Mouse (Mus musculus) olfactory bulb, adult 2 months (tissue): Measurements from ENCODE around the gene Hs6st1. TPM values are rescaled to one million over a fixed set of nuclear protein-coding genes. Genes with fewer than 3 reads are reported as not detected.
"Not testable (repeated sequence)": the region's sequence is repeated elsewhere in the genome, so short reads cannot be mapped to it uniquely, and the experiment has no call there.

Experiments used
- H3K27ac ChIP-seq: fragments of 200-500 bp; 2 replicates; pipeline ENCODE4 v1.5.1; 2012; ENCODE audit warnings: low read depth, low read length; ENCODE audit not compliant: insufficient read depth
- H3K4me1 ChIP-seq: fragments of 200-500 bp; 2 replicates; pipeline ENCODE4 v1.6.1; 2012; ENCODE audit warnings: low read length; ENCODE audit not compliant: control insufficient read depth, insufficient read depth
- H3K4me3 ChIP-seq: fragments of 200-500 bp; 2 replicates; pipeline ENCODE4 v1.5.1; 2012; ENCODE audit warnings: mild to moderate bottlenecking, low read depth, low read length, moderate library complexity; ENCODE audit not compliant: insufficient read depth
- CTCF ChIP-seq: fragments of 200-500 bp; IDR thresholded peaks from 2 replicates; pipeline ENCODE4 v1.5.1; 2012; ENCODE audit warnings: low read depth, mild to moderate bottlenecking, low read length, moderate library complexity; ENCODE audit not compliant: insufficient read depth
- POLR2A ChIP-seq: fragments of 200-500 bp; IDR thresholded peaks from 2 replicates; pipeline ENCODE4 v1.6.1; 2012; ENCODE audit warnings: mild to moderate bottlenecking, low read depth, low read length, moderate library complexity; ENCODE audit not compliant: insufficient read depth
- WGBS: fragments of 180-500 bp; shearing (Covaris S2); methylation state at CpG from one replicate; pipeline ENCODE4 v1.1.7; 2018; 5-methylcytosine and 5-hydroxymethylcytosine counted together
- polyA plus RNA-seq: library from polyadenylated mRNA; stranded (reverse); fragments of >200 nt; gene quantifications from 2 replicates; pipeline ENCODE4 v1.2.4, GENCODE M21; 2012; ENCODE audit warnings: low replicate concordance; ENCODE audit not compliant: missing spikeins, insufficient read depth, insufficient read length

The Hs6st1 gene
- polyA plus RNA-seq = not detected in 2 replicates

DNA sequence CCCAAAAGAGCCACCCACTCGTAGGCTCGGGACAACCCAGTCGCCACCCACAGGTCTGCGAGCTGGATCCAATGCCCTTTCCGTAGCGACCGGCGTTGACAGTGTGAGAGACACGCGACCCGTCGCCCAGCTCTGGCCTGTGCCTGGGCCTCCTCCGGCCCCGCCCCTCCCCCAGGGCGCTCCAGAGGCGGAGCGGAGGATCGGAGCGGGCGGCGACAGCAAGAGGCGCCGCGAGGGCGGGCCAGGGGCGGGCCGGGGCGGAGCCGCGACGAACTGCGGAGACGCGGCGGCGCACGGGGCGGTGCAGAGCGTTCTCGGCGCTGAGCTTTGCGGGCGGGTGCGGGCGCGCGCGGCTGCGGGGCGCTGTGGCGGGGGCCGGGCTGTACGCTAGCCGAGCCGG, at the start of gene Hs6st1:
TSS of gene Hs6st1 (plus strand) at position 325 of the 400 bp plus-strand sequence.
- Histone ChIP-seq H3K4me3 (peak within 1 kb of the TSS; percentile 80), H3K4me1 (peaks cover 44% of the 10 kb centered on the region), H3K27ac (peak within 1 kb of the TSS; percentile 84)
- WGBS = 2% methylated on average over 55 of the region's 55 CpGs
- peak; percentile 86 for TF ChIP-seq POLR2A
- no peak for TF ChIP-seq CTCF

DNA sequence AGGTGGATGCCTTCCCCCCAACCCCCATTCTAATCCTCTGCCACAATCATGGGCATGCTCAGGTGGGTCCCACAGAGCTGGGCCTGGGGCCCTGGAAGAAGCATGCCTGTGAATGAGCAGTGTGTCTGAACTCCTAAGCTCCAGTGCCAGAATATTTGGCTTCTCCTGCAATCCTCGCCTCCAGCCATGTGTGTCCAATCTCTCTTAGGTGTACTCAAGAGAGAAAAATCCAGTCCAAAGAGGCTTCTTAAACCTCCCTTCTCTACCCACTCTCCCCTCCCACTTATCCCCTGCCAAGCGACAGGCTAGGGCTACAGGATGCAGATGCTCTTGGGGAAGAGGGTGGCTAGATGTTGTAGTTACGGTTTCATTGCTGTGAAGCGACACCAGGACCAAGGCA, 49.6 kb upstream of the Hs6st1 start:
- Histone ChIP-seq H3K4me1 (no peaks in the 10 kb centered on the region), H3K27ac (no peak overlapping the region), H3K4me3 (no peak overlapping the region)
- TF ChIP-seq CTCF (no peak), POLR2A (no peak)
- 92% methylated on average over 4 of the region's 4 CpGs for WGBS

GRCm38 (mm10) chr1:36019161-36019560, 49.0 kb upstream of the Hs6st1 start:
- no peak overlapping the region for H3K4me3 ChIP-seq
- TF ChIP-seq CTCF (no peak), POLR2A (no peak)
- WGBS = 97% methylated on average over 2 of the region's 2 CpGs
- no peak overlapping the region for H3K27ac ChIP-seq
- no peaks in the 10 kb centered on the region for H3K4me1 ChIP-seq

GRCm38 (mm10) chr1:36020315-36020714, 47.9 kb upstream of the Hs6st1 start:
- TF ChIP-seq CTCF = no peak
- no peak for TF ChIP-seq POLR2A
- Histone ChIP-seq H3K4me1 (no peaks in the 10 kb centered on the region), H3K4me3 (no peak overlapping the region), H3K27ac (no peak overlapping the region)
- WGBS = over 99% methylated on average over 4 of the region's 4 CpGs

GRCm38 (mm10) chr1:36030421-36030821, 37.8 kb upstream of the Hs6st1 start:
- Histone ChIP-seq H3K4me1 (peaks cover 11% of the 10 kb centered on the region; the same call in 1 of the 2 replicates), H3K27ac (no peak overlapping the region), H3K4me3 (no peak overlapping the region)
- WGBS = 22% methylated on average over 10 of the region's 10 CpGs
- TF ChIP-seq CTCF = no peak
- no peak for TF ChIP-seq POLR2A

- no peak overlapping the region for H3K4me3 ChIP-seq
- 95% methylated on average over 8 of the region's 8 CpGs for WGBS
- TF ChIP-seq CTCF (no peak), POLR2A (no peak)
- no peak overlapping the region for H3K27ac ChIP-seq
- H3K4me1 ChIP-seq = no peaks in the 10 kb centered on the region
These were observed 29.4 kb upstream of the Hs6st1 start for GRCm38 (mm10) chr1:36038769-36039168.

- no peaks in the 10 kb centered on the region for H3K4me1 ChIP-seq
- H3K27ac ChIP-seq = no peak overlapping the region
- H3K4me3 ChIP-seq = no peak overlapping the region
- WGBS = 77% methylated on average over 3 of the region's 3 CpGs
- TF ChIP-seq CTCF (no peak), POLR2A (no peak)
These were observed 26.1 kb upstream of the Hs6st1 start for GRCm38 (mm10) chr1:36042072-36042471.

DNA sequence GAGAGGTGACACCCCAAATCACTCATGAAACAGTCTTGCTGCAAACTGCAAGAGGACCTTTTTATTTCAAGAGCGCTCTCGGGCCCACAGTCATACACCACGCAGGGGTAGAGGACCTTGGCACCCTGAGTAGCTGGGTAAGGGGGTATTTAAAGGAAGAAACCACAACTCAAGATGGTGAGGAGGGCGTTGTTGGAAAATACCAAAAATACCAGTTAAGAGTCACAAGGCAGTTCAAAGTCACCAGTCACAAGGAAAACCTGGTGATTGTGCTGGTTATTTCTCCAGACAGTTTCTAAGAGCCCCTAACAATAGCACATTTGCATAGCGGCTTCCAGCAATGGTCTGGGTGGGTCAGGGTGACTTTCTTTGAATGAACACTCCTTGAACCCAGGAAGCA, 24.4 kb upstream of the Hs6st1 start:
- not testable (repeated sequence) for H3K27ac ChIP-seq, H3K4me1 ChIP-seq
- 93% methylated on average over 5 of the region's 5 CpGs for WGBS

DNA sequence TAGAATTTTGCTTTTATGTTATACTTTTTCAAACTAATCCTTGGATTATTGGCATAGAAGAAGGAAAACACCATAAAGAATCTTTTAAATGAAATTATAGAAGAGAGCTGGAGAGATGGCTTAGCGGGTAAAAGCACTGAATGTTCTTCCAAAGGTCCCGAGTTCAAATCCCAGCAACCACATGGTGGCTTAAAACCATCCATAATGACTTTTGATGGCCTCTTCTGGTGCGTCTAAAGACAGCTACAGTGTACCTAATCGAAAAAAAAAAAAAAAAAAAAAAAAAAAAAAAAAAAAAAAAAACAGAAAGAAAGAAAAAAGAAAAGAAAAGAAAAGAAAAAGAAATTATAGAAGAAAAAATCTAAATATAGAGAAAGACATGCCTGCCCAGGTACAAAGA, 23.9 kb upstream of the Hs6st1 start:
- Histone ChIP-seq H3K4me3 (no peak overlapping the region), H3K27ac (no peak overlapping the region), H3K4me1 (no peaks in the 10 kb centered on the region)
- TF ChIP-seq POLR2A (no peak), CTCF (no peak)
- 94% methylated on average over 4 of the region's 4 CpGs for WGBS

More for the DNA sequence above, 24.4 kb upstream of the Hs6st1 start:
- not testable (repeated sequence) for H3K4me3 ChIP-seq

DNA sequence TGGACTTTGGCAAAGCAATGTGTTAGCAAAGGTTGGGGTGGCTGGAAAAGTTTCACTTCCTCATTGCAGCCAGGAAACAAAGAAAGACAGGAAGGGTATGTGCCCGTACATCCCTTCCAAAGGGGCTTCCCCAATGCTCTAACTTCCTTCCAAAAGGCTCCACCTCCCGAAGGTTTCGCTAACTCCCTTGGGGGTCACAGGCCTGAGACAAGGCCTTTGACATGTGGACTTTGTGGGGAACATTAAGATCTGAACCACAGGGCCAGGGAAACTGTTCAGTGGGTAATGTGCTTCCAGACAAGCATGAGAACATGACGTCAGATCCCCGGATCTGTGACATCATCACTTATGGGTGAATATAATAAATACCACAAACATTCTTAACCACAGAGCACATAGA, 15.5 kb upstream of the Hs6st1 start:
- H3K4me3 ChIP-seq = no peak overlapping the region
- 88% methylated on average over 5 of the region's 5 CpGs for WGBS
- no peak overlapping the region for H3K27ac ChIP-seq

More for the DNA sequence above, 15.5 kb upstream of the Hs6st1 start:
- no peak for TF ChIP-seq POLR2A
- no peak for TF ChIP-seq CTCF
- no peaks in the 10 kb centered on the region for H3K4me1 ChIP-seq
